Mouse (Mus musculus) liver, embryonic 14.5 days (tissue): ENCODE results near the gene Hspa1b. TPM values are rescaled to one million over a fixed set of nuclear protein-coding genes. Genes with fewer than 3 reads are reported as not detected.
"Not testable (repeated sequence)": the region's sequence is repeated elsewhere in the genome, so short reads cannot be mapped to it uniquely, and the experiment has no call there.

Experiments used
- ATAC-seq: fragments of 200-750 bp; cut with Nextera tagmentation; 2 replicates; pipeline ENCODE4 v1.8.0; 2017; ENCODE audit warnings: moderate number of reproducible peaks, mild to moderate bottlenecking, moderate library complexity; ENCODE audit not compliant: insufficient read depth
- DNase-seq, 3 experiments: peaks; one replicate each; pipeline ENCODE4 v3.0.0-alpha.2; 2012 to 2013; ENCODE audit warnings: low read depth in 3 of 3, low spot score in 3 of 3
- H3K27ac ChIP-seq: fragments of 300-500 bp; sonication (generic); 2 replicates; pipeline ENCODE4 v1.5.1; 2014; ENCODE audit warnings: moderate library complexity, mild to moderate bottlenecking, control low read depth, inconsistent platforms
- H3K27me3 ChIP-seq: fragments of 300-500 bp; sonication (generic); 2 replicates; pipeline ENCODE4 v1.6.1; 2014; ENCODE audit warnings: mild to moderate bottlenecking, low read length, moderate library complexity; ENCODE audit not compliant: control insufficient read depth, insufficient read depth
- H3K36me3 ChIP-seq: fragments of 300-500 bp; sonication (generic); replicated peaks from 2 replicates; pipeline ENCODE4 v1.6.1; 2014; ENCODE audit warnings: low read depth; ENCODE audit not compliant: control insufficient read depth, insufficient read depth
- H3K4me1 ChIP-seq, 2 experiments: fragments of 200-500 bp in 1 of 2; fragments of 300-500 bp in 1 of 2; sonication (generic) in 1 of 2; replicated peaks; 2 replicates each; pipeline ENCODE4 v1.6.1; 2012 to 2014; ENCODE audit warnings: antibody characterized with exemption in 1 of 2, inconsistent platforms in 1 of 2, low read length in 1 of 2; ENCODE audit not compliant: control insufficient read depth in 2 of 2, insufficient read depth in 2 of 2
- H3K4me2 ChIP-seq: fragments of 300-500 bp; sonication (generic); 2 replicates; pipeline ENCODE4 v1.6.1; 2014; ENCODE audit warnings: low read depth, mild to moderate bottlenecking, control low read depth, moderate library complexity
- H3K4me3 ChIP-seq, 2 experiments: fragments of 200-500 bp in 1 of 2; fragments of 300-500 bp in 1 of 2; sonication (generic) in 1 of 2; 2 replicates each; pipeline ENCODE4 v1.5.1; 2012 to 2014; ENCODE audit warnings: low read depth in 2 of 2, low read length in 2 of 2, mild to moderate bottlenecking in 2 of 2, control low read depth in 1 of 2, inconsistent platforms in 1 of 2, moderate library complexity in 1 of 2; ENCODE audit not compliant: insufficient read depth in 1 of 2
- H3K9ac ChIP-seq: fragments of 300-500 bp; sonication (generic); replicated peaks from 2 replicates; pipeline ENCODE4 v1.6.1; 2014; ENCODE audit warnings: mild to moderate bottlenecking, control low read depth, moderate library complexity
- H3K9me3 ChIP-seq: fragments of 300-500 bp; sonication (generic); 2 replicates; pipeline ENCODE4 v1.6.1; 2016; ENCODE audit warnings: low read length, mixed read lengths; ENCODE audit not compliant: control insufficient read depth
- CTCF ChIP-seq: IDR thresholded peaks from 2 replicates; pipeline ENCODE4 v1.5.1; 2016; ENCODE audit warnings: antibody characterized with exemption, low read depth, control low read depth
- EP300 ChIP-seq: IDR thresholded peaks from 2 replicates; pipeline ENCODE4 v1.6.1; 2016; ENCODE audit warnings: antibody characterized with exemption, low read depth
- WGBS: fragments of 180-500 bp; shearing (Covaris S2); extraction: QIAGEN DNeasy Blood & Tissue Kit; methylation state at CpG from one replicate; pipeline ENCODE4 v1.1.7; 2014; ENCODE audit not compliant: insufficient replicate concordance; 5-methylcytosine and 5-hydroxymethylcytosine counted together
- polyA plus RNA-seq, 2 experiments: library from polyadenylated mRNA; depleted of rRNA in 1 of 2; stranded (reverse) in 1 of 2; unstranded in 1 of 2; fragments of >200 nt; fragmentation: Nextera tagmentation in 1 of 2; extraction: Ambion mirVana in 1 of 2; gene quantifications; 2 replicates each; pipeline versions ENCODE4 v1.2.1 to v1.2.3; 2012 to 2014

Gene Hspa1b
- polyA plus RNA-seq, 2 experiments = 1.5 TPM; not detected in 1

DNA sequence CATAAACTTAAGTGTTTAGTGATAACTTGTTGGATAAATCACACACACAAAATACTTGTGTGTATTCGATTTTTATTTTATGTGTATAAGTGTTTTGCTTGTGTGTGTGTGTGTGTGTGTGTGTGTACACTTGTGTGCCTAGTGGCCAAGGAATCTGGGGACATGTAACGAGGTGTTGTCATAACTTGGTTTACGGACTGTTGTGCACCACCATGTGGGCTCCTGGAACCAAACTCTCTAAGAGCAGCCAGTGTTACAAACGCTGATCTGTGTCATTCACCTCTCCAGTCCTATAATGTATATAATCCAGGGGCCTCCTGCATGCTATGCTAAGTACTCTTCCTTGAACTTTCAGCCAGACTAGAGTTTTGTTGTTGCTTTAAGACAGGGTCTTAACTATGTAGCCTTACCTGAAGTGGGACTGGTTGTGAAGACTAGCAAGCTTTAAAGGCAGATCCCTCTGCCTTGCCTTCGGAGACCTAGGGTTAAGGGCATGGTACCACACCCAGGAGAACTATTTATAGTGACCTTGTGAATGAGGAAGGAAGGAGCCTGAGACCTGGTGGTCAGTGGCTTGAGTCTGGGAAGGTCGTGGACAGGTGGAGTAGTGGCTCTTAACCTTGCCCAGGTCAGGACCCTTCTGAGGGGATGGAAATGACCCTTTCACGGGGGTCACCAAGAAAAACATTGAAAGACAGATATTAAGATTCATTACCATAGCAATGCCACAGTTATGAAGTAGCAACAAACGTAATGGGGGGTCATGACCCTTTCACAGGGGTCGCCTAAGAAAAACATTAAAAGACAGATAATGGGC lies 44.2 kb upstream of the Hspa1b start:
- peak overlapping the region; percentile 88 for H3K4me2 ChIP-seq
- H3K27ac ChIP-seq = peak overlapping the region; percentile 87
- no peaks in the 10 kb centered on the region for H3K9me3 ChIP-seq
- TF ChIP-seq EP300 (no peak), CTCF (no peak)
- DNase-seq = no peak
- H3K27me3 ChIP-seq = no peaks in the 10 kb centered on the region
- peak overlapping the region; percentile 81 for H3K9ac ChIP-seq
- peak overlapping the region; percentile 73 to 89 for H3K4me3 ChIP-seq
- 33% methylated on average over 9 of the region's 9 CpGs for WGBS
- H3K36me3 ChIP-seq = peaks cover 43% of the 10 kb centered on the region
- no peak for ATAC-seq
- H3K4me1 ChIP-seq = peaks cover 22 to 32% of the 10 kb centered on the region in 2 experiments

DNA sequence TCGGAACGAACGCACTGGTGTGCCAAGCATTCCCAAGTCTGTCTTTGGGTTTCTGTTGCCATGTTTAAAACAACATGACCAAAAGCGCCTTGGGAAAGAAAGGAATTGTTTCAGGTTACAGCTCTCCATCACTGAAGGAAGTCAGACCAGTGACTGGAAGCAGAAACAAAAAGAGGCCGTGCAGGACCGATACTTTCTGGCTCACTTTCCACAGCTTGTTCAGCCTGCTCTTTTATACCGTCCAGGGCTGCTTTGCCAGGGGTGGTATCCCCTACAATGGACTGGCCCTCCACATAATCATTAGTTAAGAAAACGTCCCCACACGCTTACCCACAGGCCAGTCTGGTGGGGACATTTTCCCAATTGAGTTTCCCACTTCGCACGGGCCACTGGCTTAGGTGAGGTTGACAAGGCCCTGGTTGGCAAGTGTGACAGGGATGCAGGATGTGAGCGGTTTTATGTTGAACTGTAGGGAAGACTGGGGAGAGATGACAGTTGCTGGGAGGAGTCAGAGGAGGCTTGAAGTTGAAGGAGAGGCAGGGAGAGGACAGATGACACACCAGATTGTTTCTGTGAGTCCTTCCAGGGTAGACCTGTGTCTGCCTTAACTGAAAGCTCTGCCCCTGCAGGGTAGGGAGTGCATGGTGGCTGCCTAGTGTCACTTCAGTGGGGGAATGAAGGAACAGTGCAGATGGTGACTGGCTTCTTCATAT lies 43.3 kb upstream of the Hspa1b start:
- no peak; the same call in 1 of the 2 replicates for TF ChIP-seq EP300
- TF ChIP-seq CTCF = peak; percentile 23; the same call in 1 of the 2 replicates
- Histone ChIP-seq H3K4me1 (peaks cover 29 to 40% of the 10 kb centered on the region in 2 experiments), H3K9me3 (no peaks in the 10 kb centered on the region), H3K27me3 (no peaks in the 10 kb centered on the region), H3K4me2 (peak overlapping the region; percentile 88), H3K4me3 (peak overlapping the region; percentile 73 to 89), H3K9ac (peak overlapping the region; percentile 81), H3K36me3 (peaks cover 45% of the 10 kb centered on the region), H3K27ac (peak overlapping the region; percentile 87)
- peak in 2 of 3 experiments; percentile 49 to 70 for DNase-seq
- ATAC-seq = peak; percentile 16
- WGBS = 3% methylated on average over 12 of the region's 12 CpGs

DNA sequence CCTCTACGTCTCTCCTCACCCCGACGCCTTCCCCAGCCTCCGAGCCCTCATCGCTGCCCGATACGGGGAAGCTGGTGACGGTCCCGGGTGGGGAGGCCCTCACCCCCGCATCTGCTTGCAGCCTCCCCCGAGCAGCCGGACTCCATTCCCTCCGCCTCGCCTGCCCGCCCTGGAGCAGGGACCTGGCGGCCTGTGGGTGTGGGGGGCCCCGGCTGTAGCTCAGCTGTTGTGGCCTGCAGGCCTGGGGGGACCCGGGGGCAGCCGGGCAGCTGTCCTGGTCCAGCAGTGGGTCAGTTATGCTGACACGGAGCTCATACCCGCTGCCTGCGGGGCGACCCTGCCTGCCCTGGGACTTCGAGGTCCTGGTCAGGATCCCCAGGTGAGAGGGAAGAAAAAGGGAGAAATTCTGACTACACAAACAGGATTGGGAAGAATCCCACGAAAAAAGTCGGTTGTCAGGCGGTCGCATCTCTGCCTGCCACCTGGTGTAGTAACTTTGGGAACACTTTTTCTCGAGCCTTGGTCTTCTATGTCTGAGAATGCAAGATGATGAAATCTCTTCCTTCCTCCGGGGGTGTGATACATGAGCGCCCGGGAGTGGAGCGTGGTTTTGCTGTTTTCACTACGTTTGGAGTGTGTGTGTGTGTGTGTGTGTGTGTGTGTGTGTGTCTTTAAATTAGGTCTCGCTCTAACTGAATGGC lies 42.6 kb upstream of the Hspa1b start:
- ATAC-seq = peak; percentile 7; the same call in 1 of the 2 replicates
- Histone ChIP-seq H3K4me2 (peak overlapping the region; percentile 88), H3K36me3 (peaks cover 46% of the 10 kb centered on the region), H3K4me1 (peaks cover 32 to 45% of the 10 kb centered on the region in 2 experiments), H3K27me3 (no peaks in the 10 kb centered on the region), H3K9me3 (no peaks in the 10 kb centered on the region), H3K9ac (peak overlapping the region; percentile 81), H3K4me3 (peak overlapping the region; percentile 73 to 89), H3K27ac (peak overlapping the region; percentile 87)
- TF ChIP-seq CTCF (no peak), EP300 (no peak)
- no peak for DNase-seq
- under 1% methylated on average over 35 of the region's 35 CpGs for WGBS

DNA sequence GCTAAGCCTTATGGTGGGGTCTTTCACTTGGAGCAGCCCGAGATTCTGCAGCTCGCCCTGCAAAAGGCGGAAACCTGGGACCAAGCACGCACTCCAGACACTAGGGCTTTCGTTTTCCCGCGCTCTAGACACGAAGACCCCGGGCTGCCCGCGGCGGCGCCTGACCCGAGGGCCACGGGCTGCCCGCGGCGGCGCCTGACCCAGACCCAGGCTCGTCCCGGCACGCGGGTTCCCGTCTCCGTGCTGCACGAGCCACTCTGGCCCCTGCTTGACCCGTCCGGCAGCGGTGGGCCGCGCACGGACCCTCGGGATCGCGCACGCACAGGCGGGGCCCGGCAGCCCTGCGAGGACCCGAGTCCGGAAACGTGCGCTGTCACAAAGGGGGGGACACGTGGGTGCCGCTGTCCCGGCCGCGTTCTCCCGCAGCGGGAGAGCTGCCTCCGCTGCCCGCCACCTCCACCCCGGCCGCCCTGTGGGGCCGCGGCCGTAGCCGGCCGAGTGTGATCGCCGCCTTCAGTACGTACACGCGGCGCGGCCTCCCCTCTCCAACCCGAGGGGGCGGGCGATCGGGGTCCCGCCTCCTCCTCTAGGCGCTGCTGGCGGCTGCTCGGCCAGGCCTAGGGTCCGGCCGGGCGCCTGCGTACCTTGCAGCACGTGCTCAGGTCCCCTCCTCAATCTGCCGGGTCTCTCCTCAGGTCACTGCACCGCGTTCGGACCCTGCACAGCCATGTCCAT lies 41.8 kb upstream of the Hspa1b start, which contains the start of gene Vars:
Gene Vars (plus strand): TSS at position 271 of the 735 bp plus-strand sequence.
- peak; percentile 73 to 81 (median 77) for DNase-seq
- Histone ChIP-seq H3K4me2 (peak within 1 kb of the TSS; percentile 88), H3K36me3 (peaks cover 44% of the 10 kb centered on the region), H3K9ac (peak within 1 kb of the TSS; percentile 93), H3K9me3 (no peaks in the 10 kb centered on the region), H3K4me1 (peaks cover 35 to 47% of the 10 kb centered on the region in 2 experiments), H3K4me3 (peak within 1 kb of the TSS; percentile 89 to 95), H3K27me3 (no peaks in the 10 kb centered on the region), H3K27ac (peak within 1 kb of the TSS; percentile 93)
- TF ChIP-seq CTCF = no peak
- TF ChIP-seq EP300 = peak; percentile 37
- WGBS = under 1% methylated on average over 77 of the region's 83 CpGs
- ATAC-seq = peak; percentile 87

DNA sequence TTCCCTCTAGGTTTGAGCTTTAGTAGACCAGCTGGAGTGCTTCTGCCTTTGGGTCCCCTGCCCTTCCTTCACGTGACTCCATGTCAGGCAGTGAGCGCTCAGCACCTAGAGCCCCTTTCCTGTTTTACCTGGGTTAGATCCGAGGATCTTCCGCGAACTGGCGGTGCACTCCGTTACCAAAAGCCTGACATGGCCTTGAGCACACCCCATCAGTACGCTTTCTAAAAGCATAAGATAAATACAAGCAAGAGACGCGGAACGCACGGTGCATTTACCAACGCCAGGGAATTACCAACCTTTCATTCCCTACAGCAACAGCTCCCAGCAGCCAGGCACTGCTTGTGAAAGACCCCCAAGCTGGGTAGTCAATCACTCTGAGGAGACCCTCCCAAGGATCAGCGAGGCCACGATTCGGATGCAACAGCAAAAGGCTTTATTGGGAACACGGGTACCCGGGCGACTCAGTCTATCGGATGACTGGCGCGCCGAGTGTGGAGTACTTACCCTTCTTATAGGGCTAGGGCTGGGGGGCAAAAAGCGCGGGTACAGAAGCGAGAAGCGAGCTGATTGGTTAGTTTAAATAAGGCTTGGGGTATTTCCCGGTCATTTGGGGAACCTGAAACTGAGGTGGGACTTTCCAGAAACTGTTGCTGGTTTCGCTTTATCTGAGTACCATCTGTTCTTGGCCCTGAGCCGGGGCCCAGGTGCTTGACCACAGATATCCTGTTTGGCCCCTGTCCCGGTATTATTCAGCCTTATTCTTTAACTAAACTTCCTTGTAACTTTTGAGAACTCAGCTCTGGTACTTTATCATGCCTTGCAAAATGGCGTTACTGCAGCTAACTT lies 41.1 kb upstream of the Hspa1b start:
- DNase-seq (peak in 2 of 3 experiments; percentile 51 to 69), ATAC-seq (peak; percentile 53)
- peak overlapping the region; percentile 89 to 95 for H3K4me3 ChIP-seq
- H3K27ac ChIP-seq = peak overlapping the region; percentile 93
- peak overlapping the region; percentile 88 for H3K4me2 ChIP-seq
- H3K27me3 ChIP-seq, H3K9me3 ChIP-seq: not testable (repeated sequence)
- H3K36me3 ChIP-seq = peaks cover 36% of the 10 kb centered on the region
- H3K4me1 ChIP-seq = peaks cover 35 to 47% of the 10 kb centered on the region in 2 experiments
- 3% methylated on average over 29 of the region's 32 CpGs for WGBS
- peak overlapping the region; percentile 93 for H3K9ac ChIP-seq
